Mouse (Mus musculus): Measurements from ENCODE around the gene Plekho2. TPM values are rescaled to one million over a fixed set of nuclear protein-coding genes. Genes with fewer than 3 reads are reported as not detected.

Gene Plekho2
- polyA plus RNA-seq, 1 experiment, result 14.6 TPM

- Histone ChIP-seq H3K4me3 (no peak overlapping the region), H3ac (ENCODE audit: control insufficient read depth, insufficient read length) (no peak overlapping the region), H3K36me3 (ENCODE audit: control insufficient read depth, insufficient read depth) (peaks cover 36% of the 10 kb centered on the region), H3K79me2 (ENCODE audit: control insufficient read depth, insufficient read depth) (no peaks in the 10 kb centered on the region), H3K4me2 (ENCODE audit: low read depth) (peak overlapping the region; percentile 73), H3K27me3 (ENCODE audit: control insufficient read depth, insufficient read depth, insufficient read length) (no peaks in the 10 kb centered on the region)
- TF ChIP-seq MYOG (IDR thresholded peaks at IDR 0.05; ENCODE audit: control insufficient read depth in 1 of 3, insufficient read depth in 1 of 3, insufficient read length in 2 of 3, low read depth in 2 of 3) (no peak), USF1 (IDR thresholded peaks at IDR 0.05; ENCODE audit: low read depth) (peak; percentile 86), CEBPB (IDR thresholded peaks at IDR 0.05; ENCODE audit: insufficient read depth, poor library complexity, severe bottlenecking) (no peak), POLR2A (IDR thresholded peaks at IDR 0.05; ENCODE audit: insufficient read length, low read depth) (peak; percentile 14)
Observed at GRCm38 (mm10) chr9:65562081-65562506, 17.7 kb downstream of the Plekho2 start.

- Histone ChIP-seq H3K36me3 (ENCODE audit: control insufficient read depth, insufficient read depth) (peaks cover 29% of the 10 kb centered on the region), H3K27me3 (ENCODE audit: control insufficient read depth, insufficient read depth, insufficient read length) (no peaks in the 10 kb centered on the region), H3K4me3 (no peak overlapping the region), H3K79me2 (ENCODE audit: control insufficient read depth, insufficient read depth) (no peaks in the 10 kb centered on the region), H3ac (ENCODE audit: control insufficient read depth, insufficient read length) (no peak overlapping the region), H3K4me2 (ENCODE audit: low read depth) (peak overlapping the region; percentile 73)
- TF ChIP-seq MYOG (IDR thresholded peaks at IDR 0.05; ENCODE audit: control insufficient read depth in 1 of 3, insufficient read depth in 1 of 3, insufficient read length in 2 of 3, low read depth in 2 of 3) (no peak), REST (IDR thresholded peaks at IDR 0.05; ENCODE audit: insufficient read depth, insufficient read length) (no peak)
Observed at GRCm38 (mm10) chr9:65561016-65561415, 18.8 kb downstream of the Plekho2 start.

- H3K79me2 ChIP-seq (ENCODE audit: control insufficient read depth, insufficient read depth), result no peaks in the 10 kb centered on the region
- no peaks in the 10 kb centered on the region for H3K27me3 ChIP-seq (ENCODE audit: control insufficient read depth, insufficient read depth, insufficient read length)
- peaks cover 22% of the 10 kb centered on the region for H3K36me3 ChIP-seq (ENCODE audit: control insufficient read depth, insufficient read depth)
- H3K4me3 ChIP-seq, result no peak overlapping the region
- H3K4me2 ChIP-seq (ENCODE audit: low read depth), result no peak overlapping the region
- H3ac ChIP-seq (ENCODE audit: control insufficient read depth, insufficient read length), result no peak overlapping the region
- TF ChIP-seq POLR2A (IDR thresholded peaks at IDR 0.05; ENCODE audit: insufficient read length, low read depth) (no peak), MYOD1 (IDR thresholded peaks at IDR 0.05; ENCODE audit: control insufficient read depth in 1 of 3, insufficient read length in 2 of 3, low read depth in 2 of 3) (no peak), E2F4 (IDR thresholded peaks at IDR 0.05; ENCODE audit: insufficient read depth) (no peak), USF1 (IDR thresholded peaks at IDR 0.05; ENCODE audit: low read depth) (no peak), MYOG (IDR thresholded peaks at IDR 0.05; ENCODE audit: control insufficient read depth in 1 of 3, insufficient read depth in 1 of 3, insufficient read length in 2 of 3, low read depth in 2 of 3) (no peak), POLR2AphosphoS2 (IDR thresholded peaks at IDR 0.05; ENCODE audit: insufficient read length, low read depth) (no peak), TCF3 (IDR thresholded peaks at IDR 0.05; ENCODE audit: insufficient read length, low read depth) (no peak), SRF (IDR thresholded peaks at IDR 0.05; ENCODE audit: control insufficient read depth, insufficient read length, low read depth) (no peak), TCF12 (IDR thresholded peaks at IDR 0.05; ENCODE audit: insufficient read depth, poor library complexity, severe bottlenecking) (no peak), MAX (IDR thresholded peaks at IDR 0.05; ENCODE audit: low read depth) (no peak), REST (IDR thresholded peaks at IDR 0.05; ENCODE audit: insufficient read depth, insufficient read length) (no peak), CEBPB (IDR thresholded peaks at IDR 0.05; ENCODE audit: insufficient read depth, poor library complexity, severe bottlenecking) (no peak)
Observed at GRCm38 (mm10) chr9:65558806-65559205, 21.0 kb downstream of the Plekho2 start.

- Histone ChIP-seq H3K36me3 (ENCODE audit: control insufficient read depth, insufficient read depth) (peaks cover 22% of the 10 kb centered on the region), H3K4me3 (no peak overlapping the region), H3K27me3 (ENCODE audit: control insufficient read depth, insufficient read depth, insufficient read length) (no peaks in the 10 kb centered on the region), H3ac (ENCODE audit: control insufficient read depth, insufficient read length) (no peak overlapping the region), H3K4me2 (ENCODE audit: low read depth) (no peak overlapping the region), H3K79me2 (ENCODE audit: control insufficient read depth, insufficient read depth) (no peaks in the 10 kb centered on the region)
- TF ChIP-seq TCF12 (IDR thresholded peaks at IDR 0.05; ENCODE audit: insufficient read depth, poor library complexity, severe bottlenecking) (no peak), MYOG (IDR thresholded peaks at IDR 0.05; ENCODE audit: control insufficient read depth in 1 of 3, insufficient read depth in 1 of 3, insufficient read length in 2 of 3, low read depth in 2 of 3) (no peak), REST (IDR thresholded peaks at IDR 0.05; ENCODE audit: insufficient read depth, insufficient read length) (no peak)
Observed at GRCm38 (mm10) chr9:65556979-65557378, 22.9 kb downstream of the Plekho2 start.

- Histone ChIP-seq H3K27me3 (ENCODE audit: control insufficient read depth, insufficient read depth, insufficient read length) (no peaks in the 10 kb centered on the region), H3K36me3 (ENCODE audit: control insufficient read depth, insufficient read depth) (peaks cover 22% of the 10 kb centered on the region), H3K79me2 (ENCODE audit: control insufficient read depth, insufficient read depth) (no peaks in the 10 kb centered on the region), H3K4me3 (no peak overlapping the region), H3ac (ENCODE audit: control insufficient read depth, insufficient read length) (no peak overlapping the region), H3K4me2 (ENCODE audit: low read depth) (no peak overlapping the region)
- TF ChIP-seq USF1 (IDR thresholded peaks at IDR 0.05; ENCODE audit: low read depth) (no peak), TCF3 (IDR thresholded peaks at IDR 0.05; ENCODE audit: insufficient read length, low read depth) (no peak), MYOG (IDR thresholded peaks at IDR 0.05; ENCODE audit: control insufficient read depth in 1 of 3, insufficient read depth in 1 of 3, insufficient read length in 2 of 3, low read depth in 2 of 3) (no peak), CEBPB (IDR thresholded peaks at IDR 0.05; ENCODE audit: insufficient read depth, poor library complexity, severe bottlenecking) (no peak), REST (IDR thresholded peaks at IDR 0.05; ENCODE audit: insufficient read depth, insufficient read length) (no peak), POLR2AphosphoS2 (IDR thresholded peaks at IDR 0.05; ENCODE audit: insufficient read length, low read depth) (no peak), MAX (IDR thresholded peaks at IDR 0.05; ENCODE audit: low read depth) (no peak), POLR2A (IDR thresholded peaks at IDR 0.05; ENCODE audit: insufficient read length, low read depth) (no peak), SRF (IDR thresholded peaks at IDR 0.05; ENCODE audit: control insufficient read depth, insufficient read length, low read depth) (no peak), E2F4 (IDR thresholded peaks at IDR 0.05; ENCODE audit: insufficient read depth) (no peak), MYOD1 (IDR thresholded peaks at IDR 0.05; ENCODE audit: control insufficient read depth in 1 of 3, insufficient read length in 2 of 3, low read depth in 2 of 3) (no peak), TCF12 (IDR thresholded peaks at IDR 0.05; ENCODE audit: insufficient read depth, poor library complexity, severe bottlenecking) (no peak)
Observed at GRCm38 (mm10) chr9:65556349-65556748, 23.5 kb downstream of the Plekho2 start.
